Mouse (Mus musculus) bone marrow macrophage, adult 2 months (primary cell): ENCODE measurements at regions not wholly inside any gene's neighbourhood (a gene's known extent, or its start where the extent isn't known, plus 50 kb on each side); places are given as distances from the start of the nearest gene placed in this dataset.

Experiments used
- CTCF ChIP-seq: IDR thresholded peaks from 2 replicates; pipeline ENCODE4 v1.5.1; 2012; ENCODE audit warnings: low read depth, mild to moderate bottlenecking, low read length, moderate library complexity
- POLR2A ChIP-seq: IDR thresholded peaks from 2 replicates; pipeline ENCODE4 v1.6.1; 2012; ENCODE audit warnings: mild to moderate bottlenecking, low read depth, low read length, borderline replicate concordance

DNA sequence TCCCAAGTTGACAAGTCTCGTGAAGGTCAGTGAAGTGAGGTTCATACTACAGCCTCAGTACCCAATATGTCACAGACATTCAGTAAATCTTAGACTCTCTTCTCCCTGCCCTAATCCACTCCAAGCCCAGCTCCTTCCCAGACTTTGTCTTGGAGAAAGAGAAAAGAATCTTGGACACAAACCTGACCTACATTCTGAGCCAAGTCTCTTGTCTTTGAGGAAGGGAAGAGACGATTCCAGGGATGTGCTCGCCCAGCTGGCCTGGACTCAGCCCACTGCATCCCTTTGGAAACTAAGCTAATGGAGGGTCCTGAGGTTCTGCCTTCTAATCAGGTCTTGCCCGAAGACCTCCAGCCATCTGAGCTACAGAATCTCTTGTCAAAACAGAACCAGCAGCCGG lies 61.2 kb upstream of the Adpgk start:
- TF ChIP-seq CTCF (no peak), POLR2A (no peak)
